Mouse (Mus musculus): ENCODE data around the gene Tnfrsf1b.

DNA sequence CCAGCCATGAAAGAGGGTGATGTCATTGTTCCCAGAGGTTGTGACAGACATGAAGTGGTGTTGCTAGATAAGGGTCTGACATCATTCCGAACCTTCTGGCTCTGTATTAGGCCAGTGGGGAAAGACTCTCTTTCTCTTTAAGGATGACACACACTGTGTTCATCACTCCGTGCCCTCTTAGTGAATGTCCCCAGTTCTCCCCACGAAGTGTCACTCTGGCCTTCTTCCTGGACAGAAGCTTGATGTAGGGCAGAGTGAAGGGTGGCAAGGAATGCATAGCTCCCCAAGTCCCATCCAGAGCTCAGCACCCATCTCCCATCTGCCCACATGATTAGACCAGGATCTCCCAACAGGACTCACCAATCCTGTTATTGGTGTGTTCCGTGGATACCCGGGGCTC lies 27.3 kb upstream of the Tnfrsf1b start:
- no peak for TF ChIP-seq FLI1 (IDR thresholded peaks at IDR 0.05; ENCODE audit: low read length)
- no peak for TF ChIP-seq GATA1 (IDR thresholded peaks at IDR 0.05; ENCODE audit: borderline replicate concordance, low read length)
